Mouse (Mus musculus) spleen, adult 18-20 months (tissue): ENCODE measurements around the gene Ntrk3.

Experiments
- DNase-seq, 2 experiments: peaks; one replicate each; pipeline ENCODE4 v3.0.0; 2022; ENCODE audit warnings: mixed read lengths in 2 of 2

Gene Ntrk3

DNA sequence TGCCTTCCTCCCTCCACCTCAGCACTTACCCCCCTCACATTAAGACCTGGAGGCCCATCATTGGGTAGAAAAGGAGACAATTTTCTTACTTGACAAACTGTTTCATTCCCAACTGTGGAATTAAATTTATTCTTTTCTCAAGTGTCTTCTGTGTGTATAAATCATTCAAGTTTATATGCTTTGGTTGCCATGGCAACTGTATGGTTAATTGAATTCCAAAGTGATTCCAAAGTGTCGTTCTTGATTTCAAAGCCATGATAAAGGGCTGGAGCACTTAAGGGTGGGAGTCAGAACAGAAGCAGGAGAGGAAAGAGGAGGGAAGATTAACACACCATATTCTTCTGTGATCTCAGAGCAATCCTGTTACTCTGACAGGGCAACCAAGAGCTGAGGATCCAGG lies 572.3 kb downstream of the Ntrk3 start:
- no peak for DNase-seq

DNA sequence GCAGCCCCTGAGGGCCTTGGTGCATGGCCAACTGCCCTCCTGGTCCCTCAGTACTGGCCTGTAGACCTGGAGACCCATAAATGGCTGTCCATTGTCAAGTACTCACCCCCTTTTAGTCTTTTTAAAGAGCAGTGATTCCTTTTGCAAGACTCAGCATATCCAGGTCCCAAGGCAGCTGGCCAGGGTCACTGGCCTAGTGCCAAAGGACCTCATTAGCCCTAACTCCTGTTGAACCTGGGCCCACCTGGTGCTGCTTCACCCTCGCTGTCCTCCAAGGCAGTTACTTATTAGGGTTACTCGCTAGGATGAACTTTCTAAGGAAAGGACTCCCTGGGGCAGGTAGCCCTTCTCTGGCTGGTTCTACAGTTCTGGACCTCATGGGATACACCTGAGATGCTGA lies 579.9 kb downstream of the Ntrk3 start:
- DNase-seq: no peak

DNA sequence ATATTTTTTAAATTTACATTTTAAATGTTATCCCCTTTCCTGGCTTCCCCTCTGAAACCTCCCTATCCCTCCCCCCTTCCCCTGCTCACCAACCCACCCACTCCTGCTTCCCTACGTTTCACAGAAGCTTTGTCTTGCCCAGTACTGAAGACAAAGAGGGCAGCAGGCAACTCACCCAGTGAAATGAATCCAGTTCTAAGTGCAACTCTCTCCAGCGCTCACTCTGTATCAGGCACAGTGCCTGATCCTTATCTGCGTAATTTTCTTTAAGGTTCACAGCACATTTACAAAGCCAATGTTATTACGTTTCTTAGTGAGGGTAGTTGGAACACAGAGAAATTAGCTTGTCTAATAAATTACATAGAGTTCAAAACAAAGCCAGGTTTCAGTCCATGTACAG lies 592.6 kb downstream of the Ntrk3 start:
- DNase-seq: no peak

DNA sequence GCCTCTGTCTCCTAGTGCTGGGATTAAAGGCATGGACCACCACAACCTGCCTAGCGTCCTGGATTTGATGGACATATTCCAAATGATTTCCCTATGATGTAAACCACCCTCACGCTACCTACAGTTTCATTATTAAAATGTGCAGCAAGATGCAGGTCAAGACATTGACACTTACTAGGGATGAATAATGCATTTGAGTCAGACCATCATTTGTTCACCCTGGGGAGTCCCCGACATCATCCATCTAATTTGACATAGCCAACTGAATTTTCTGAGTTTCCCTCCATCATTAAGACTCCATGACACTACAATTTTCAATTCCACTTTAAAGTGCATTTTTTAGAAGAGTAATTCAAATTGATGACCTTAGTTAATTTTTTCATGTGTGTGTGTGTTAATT lies 593.0 kb downstream of the Ntrk3 start:
- no peak for DNase-seq

DNA sequence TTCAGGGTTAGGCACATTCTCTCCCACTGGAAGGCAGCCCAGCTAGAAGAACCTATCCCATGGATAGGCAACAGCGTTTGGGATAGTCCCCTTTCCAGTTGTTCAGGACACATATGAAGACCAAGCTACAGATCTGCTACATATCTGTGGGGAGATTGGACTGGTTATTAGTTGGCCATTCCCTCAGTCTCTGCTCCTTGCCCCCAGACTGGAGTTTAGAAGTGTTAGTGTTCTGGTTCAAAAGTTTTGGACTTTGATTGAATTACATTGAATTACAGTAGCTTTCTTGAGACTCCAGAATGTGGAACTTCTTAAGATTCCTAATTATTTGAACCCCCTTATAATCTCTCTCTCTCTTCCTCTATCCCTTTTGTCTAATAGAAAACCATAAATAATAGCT lies 607.8 kb downstream of the Ntrk3 start:
- no peak for DNase-seq
